ENCODE assay signal across 21 mouse cellular contexts in the genomic region with DNA sequence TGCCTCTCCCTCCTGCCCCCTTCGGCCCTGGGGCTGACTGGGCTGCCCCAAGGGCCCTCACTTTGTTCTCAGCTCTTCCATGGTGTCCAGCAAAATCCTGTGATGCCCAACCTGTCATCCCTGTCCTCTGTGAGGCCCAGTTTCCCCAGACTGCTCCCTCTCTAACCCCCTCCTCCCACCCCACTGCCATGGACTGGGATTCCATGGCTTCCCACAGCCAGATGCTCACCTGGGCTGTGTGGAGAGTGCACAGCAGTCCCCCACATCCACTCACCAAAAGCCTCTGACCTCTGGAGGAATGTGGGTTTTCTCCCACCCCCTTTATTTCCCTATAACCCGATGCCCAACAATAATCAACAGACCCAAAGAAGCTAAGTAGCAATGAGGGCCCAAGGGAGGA.
DNase-seq lines count a peak whose midpoint lies in the region; ATAC-seq and TF ChIP-seq lines count a peak whose summit lies in the region.
"Had no signal": no experiment of that assay in that cellular context is flagged by ENCODE, and none has a peak within 500 bp of the region (broad histone marks: within the 10 kb centered on the region; RNA-seq: fewer than 3 reads in every experiment).

No protein-coding gene starts in this region.

- H3K4me3 ChIP-seq in hindbrain, embryonic 14.5 days (replicated peaks; ENCODE audit: low read length): no peak overlapping the region
- H3K4me3 ChIP-seq in hindbrain, postnatal 0 days (ENCODE audit: low read length): no peak overlapping the region
- no peak overlapping the region for H3K4me3 ChIP-seq in midbrain, embryonic 13.5 days (replicated peaks)
- no peak overlapping the region for H3K4me3 ChIP-seq in midbrain, postnatal 0 days (ENCODE audit: low read depth, low read length)
- H3K4me3 ChIP-seq: embryonic facial prominence, embryonic 13.5 days; embryonic facial prominence, embryonic 15.5 days; erythroblast, embryonic 14.5 days; forebrain, embryonic 10.5 days; forebrain, embryonic 12.5 days had no signal

- no peak for TF ChIP-seq CTCF in hindbrain, postnatal 0 days (IDR thresholded peaks at IDR 0.05; ENCODE audit: low read depth)
- TF ChIP-seq CTCF in midbrain, postnatal 0 days (IDR thresholded peaks at IDR 0.05): no peak

- no peaks in the 10 kb centered on the region for H3K4me1 ChIP-seq in hindbrain, embryonic 14.5 days (replicated peaks; ENCODE audit: control insufficient read depth, insufficient read depth, low read length)
- no peaks in the 10 kb centered on the region for H3K4me1 ChIP-seq in hindbrain, postnatal 0 days (ENCODE audit: insufficient read depth, low read length)
- no peaks in the 10 kb centered on the region for H3K4me1 ChIP-seq in midbrain, embryonic 13.5 days (replicated peaks)
- H3K4me1 ChIP-seq in midbrain, postnatal 0 days (ENCODE audit: insufficient read depth, low read length): no peaks in the 10 kb centered on the region
- H3K4me1 ChIP-seq: embryonic facial prominence, embryonic 13.5 days; embryonic facial prominence, embryonic 15.5 days; forebrain, embryonic 10.5 days; forebrain, embryonic 12.5 days had no signal

- WGBS in hindbrain, embryonic 14.5 days: 75% methylated on average over 2 of the region's 2 CpGs
- 67% methylated on average over 2 of the region's 2 CpGs for WGBS in hindbrain, postnatal 0 days
- WGBS in midbrain, embryonic 13.5 days: 77% methylated on average over 2 of the region's 2 CpGs
- WGBS in midbrain, postnatal 0 days: 81% methylated on average over 2 of the region's 2 CpGs

- DNase-seq in hindbrain, embryonic 14.5 days (ENCODE audit: low spot score): no peak
- no peak for DNase-seq in hindbrain, postnatal 0 days (ENCODE audit: low spot score)
- no peak for DNase-seq in midbrain, postnatal 0 days (ENCODE audit: low spot score)
- DNase-seq: adrenal gland, adult 2 months; adrenal gland, postnatal 10 days; adrenal gland, postnatal 25 days; cerebellum, adult 11 months; cerebellum, adult 18-20 months; cerebellum, adult 8-10 months; cerebellum, adult 9-11 months; cerebellum, postnatal 14 days; cerebellum, postnatal 36 days; embryo, embryonic 11 days had no signal

- H3K9me3 ChIP-seq in hindbrain, embryonic 14.5 days (ENCODE audit: control insufficient read depth, low read length): no peaks in the 10 kb centered on the region
- no peaks in the 10 kb centered on the region for H3K9me3 ChIP-seq in hindbrain, postnatal 0 days (ENCODE audit: low read length)
- H3K9me3 ChIP-seq in midbrain, embryonic 13.5 days: no peaks in the 10 kb centered on the region
- no peaks in the 10 kb centered on the region for H3K9me3 ChIP-seq in midbrain, postnatal 0 days (ENCODE audit: low read length)
- H3K9me3 ChIP-seq: embryonic facial prominence, embryonic 13.5 days; embryonic facial prominence, embryonic 15.5 days; forebrain, embryonic 10.5 days; forebrain, embryonic 12.5 days had no signal

- H3K36me3 ChIP-seq in hindbrain, embryonic 14.5 days (replicated peaks; ENCODE audit: control insufficient read depth, insufficient read depth): no peaks in the 10 kb centered on the region
- H3K36me3 ChIP-seq in hindbrain, postnatal 0 days (ENCODE audit: insufficient read depth, low read length): no peaks in the 10 kb centered on the region
- no peaks in the 10 kb centered on the region for H3K36me3 ChIP-seq in midbrain, embryonic 13.5 days
- no peaks in the 10 kb centered on the region for H3K36me3 ChIP-seq in midbrain, postnatal 0 days (ENCODE audit: insufficient read depth, low read length)
- H3K36me3 ChIP-seq: embryonic facial prominence, embryonic 13.5 days; embryonic facial prominence, embryonic 15.5 days; forebrain, embryonic 10.5 days; forebrain, embryonic 12.5 days had no signal

- no peak overlapping the region for H3K9ac ChIP-seq in hindbrain, embryonic 14.5 days
- H3K9ac ChIP-seq in hindbrain, postnatal 0 days (replicated peaks; ENCODE audit: low read length): no peak overlapping the region
- H3K9ac ChIP-seq in midbrain, embryonic 13.5 days (replicated peaks): no peak overlapping the region
- H3K9ac ChIP-seq in midbrain, postnatal 0 days (replicated peaks; ENCODE audit: low read length, poor library complexity, severe bottlenecking): no peak overlapping the region
- H3K9ac ChIP-seq: embryonic facial prominence, embryonic 13.5 days; embryonic facial prominence, embryonic 15.5 days; forebrain, embryonic 12.5 days had no signal

- H3K27me3 ChIP-seq in hindbrain, embryonic 14.5 days (ENCODE audit: control insufficient read depth, insufficient read depth, low read length): no peaks in the 10 kb centered on the region
- no peaks in the 10 kb centered on the region for H3K27me3 ChIP-seq in hindbrain, postnatal 0 days (ENCODE audit: insufficient read depth, low read length)
- no peaks in the 10 kb centered on the region for H3K27me3 ChIP-seq in midbrain, embryonic 13.5 days
- no peaks in the 10 kb centered on the region for H3K27me3 ChIP-seq in midbrain, postnatal 0 days (ENCODE audit: insufficient read depth, low read length)
- H3K27me3 ChIP-seq: embryonic facial prominence, embryonic 13.5 days; embryonic facial prominence, embryonic 15.5 days; forebrain, embryonic 12.5 days had no signal

- no peak overlapping the region for H3K4me2 ChIP-seq in hindbrain, embryonic 14.5 days (replicated peaks)
- H3K4me2 ChIP-seq in hindbrain, postnatal 0 days (ENCODE audit: low read depth, low read length): no peak overlapping the region
- H3K4me2 ChIP-seq in midbrain, embryonic 13.5 days (replicated peaks): no peak overlapping the region
- no peak overlapping the region for H3K4me2 ChIP-seq in midbrain, postnatal 0 days (ENCODE audit: low read depth, low read length, poor library complexity, severe bottlenecking)
- H3K4me2 ChIP-seq: embryonic facial prominence, embryonic 13.5 days; embryonic facial prominence, embryonic 15.5 days; forebrain, embryonic 12.5 days had no signal

- no peak overlapping the region for H3K27ac ChIP-seq in hindbrain, embryonic 14.5 days
- H3K27ac ChIP-seq in hindbrain, postnatal 0 days: no peak overlapping the region
- no peak overlapping the region for H3K27ac ChIP-seq in midbrain, embryonic 13.5 days
- no peak overlapping the region for H3K27ac ChIP-seq in midbrain, postnatal 0 days (ENCODE audit: low read depth, low read length)
- H3K27ac ChIP-seq: embryonic facial prominence, embryonic 13.5 days; embryonic facial prominence, embryonic 15.5 days; forebrain, embryonic 10.5 days; forebrain, embryonic 12.5 days had no signal

- peak; percentile 55; the same call in 1 of the 2 replicates for ATAC-seq in hindbrain, embryonic 14.5 days (ENCODE audit: low FRiP score)
- ATAC-seq in hindbrain, postnatal 0 days: no peak
- ATAC-seq in midbrain, embryonic 13.5 days: peak; percentile 55; the same call in 1 of the 2 replicates
- ATAC-seq in midbrain, postnatal 0 days (ENCODE audit: low FRiP score): no peak
- ATAC-seq: forebrain, embryonic 14.5 days; forebrain, embryonic 16.5 days had no signal

Comparison
In these comparisons a context has a peak if more than half of its experiments do, and no peak if none do; other contexts are left out.
1. ATAC-seq: peak in hindbrain, embryonic 14.5 days (single experiment) and midbrain, embryonic 13.5 days (single experiment); none in hindbrain, postnatal 0 days (single experiment) and midbrain, postnatal 0 days (single experiment).